Mouse (Mus musculus): ENCODE measurements around the gene Kdm5d. TPM values are rescaled to one million over a fixed set of nuclear protein-coding genes. Genes with fewer than 3 reads are reported as not detected.

The Kdm5d gene
- polyA plus RNA-seq (2016; fragmentation: Nextera tagmentation; extraction: Ambion mirVana) = 20.1 and 22.7 TPM in 2 replicates

DNA sequence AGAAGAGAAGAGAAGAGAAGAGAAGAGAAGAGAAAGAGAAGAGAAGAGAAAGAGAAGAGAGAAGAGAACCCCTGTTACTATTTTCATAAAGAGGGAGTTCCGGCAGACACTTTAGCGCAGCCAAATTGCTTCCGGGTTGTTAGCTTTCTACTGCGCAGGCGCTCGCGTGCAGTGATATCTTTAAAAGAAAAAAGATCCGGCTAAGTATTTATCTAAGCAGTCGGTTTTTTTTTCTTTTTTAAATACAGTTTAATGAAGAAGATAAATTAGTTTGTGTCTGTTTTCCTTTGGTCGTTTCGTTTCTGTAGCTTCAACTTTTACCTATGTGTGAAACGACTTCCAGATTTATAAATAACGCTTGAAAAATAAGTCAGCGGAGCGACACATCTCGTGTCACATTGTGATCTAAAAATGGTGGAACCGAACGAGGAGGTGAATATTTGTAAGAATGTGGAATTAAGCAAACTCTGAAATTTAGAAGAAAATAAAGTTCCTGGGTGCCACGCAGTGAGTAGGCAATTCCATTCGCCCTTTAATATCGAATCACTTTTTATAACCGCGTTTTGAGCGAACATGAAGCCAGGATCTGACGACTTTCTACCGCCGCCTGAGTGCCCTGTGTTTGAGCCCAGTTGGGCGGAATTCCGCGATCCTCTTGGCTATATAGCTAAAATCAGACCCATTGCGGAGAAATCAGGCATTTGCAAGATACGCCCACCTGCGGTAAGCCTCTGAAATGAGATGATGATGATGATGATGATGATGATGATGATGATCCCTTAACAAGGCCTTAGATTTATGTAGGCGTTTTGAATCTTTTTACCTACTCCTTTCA is at the start of gene Kdm5d:
TSS of gene Kdm5d (plus strand) at position 396 of the 835 bp plus-strand sequence.
- Histone ChIP-seq H3K27me3 (no peaks in the 10 kb centered on the region), H3K4me1 (no peaks in the 10 kb centered on the region), H3K9me3 (no peaks in the 10 kb centered on the region), H3K36me3 (replicated peaks) (no peaks in the 10 kb centered on the region), H3K4me2 (no peak within 1 kb of the TSS; the same call in 1 of the 2 replicates), H3K9ac (peak within 1 kb of the TSS; percentile 42; the same call in 1 of the 2 replicates), H3K4me3 (replicated peaks) (peak within 1 kb of the TSS; percentile 37), H3K27ac (no peak within 1 kb of the TSS)
- 1% methylated on average over 33 of the region's 34 CpGs for WGBS
- ATAC-seq (ENCODE audit: low FRiP score) = no peak

DNA sequence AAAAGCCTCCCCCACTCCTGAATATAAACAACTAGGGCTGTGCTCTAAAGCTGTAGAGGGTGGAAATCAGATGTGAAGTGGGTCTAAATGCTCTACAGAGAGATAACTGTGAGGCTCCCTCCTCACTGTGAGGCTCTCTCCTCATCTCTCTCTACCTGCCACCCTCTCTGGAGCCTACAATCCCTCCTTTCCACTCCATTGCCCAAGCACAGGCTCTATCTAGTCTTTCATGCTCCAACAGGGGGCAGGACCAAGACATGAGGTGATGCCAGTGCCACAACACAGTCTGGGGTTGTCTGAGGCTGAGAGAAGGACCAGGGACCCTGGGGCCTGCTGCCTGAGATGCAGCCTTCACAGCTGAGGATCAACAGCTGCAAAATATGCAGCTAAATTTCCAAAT is 25.2 kb upstream of the Kdm5d start:
- peak; percentile 46; the same call in 1 of the 2 replicates for ATAC-seq (ENCODE audit: low FRiP score)
- no peaks in the 10 kb centered on the region for H3K27me3 ChIP-seq
- H3K27ac ChIP-seq = no peak overlapping the region
- H3K9me3 ChIP-seq = no peaks in the 10 kb centered on the region
- H3K4me3 ChIP-seq (replicated peaks) = no peak overlapping the region
- H3K36me3 ChIP-seq (replicated peaks) = no peaks in the 10 kb centered on the region
- H3K9ac ChIP-seq = no peak overlapping the region
- no peak overlapping the region for H3K4me2 ChIP-seq
- no peaks in the 10 kb centered on the region for H3K4me1 ChIP-seq

- 0 out of 2 replicates have a peak overlapping the region, but pooled peaks have one; percentile 1 for H3K4me3 ChIP-seq (replicated peaks)
- H3K4me1 ChIP-seq = no peaks in the 10 kb centered on the region
- peak overlapping the region; percentile 27; the same call in 1 of the 2 replicates for H3K4me2 ChIP-seq
- WGBS = 34% methylated on average over 14 of the region's 18 CpGs
- peak; percentile 72; the same call in 1 of the 2 replicates for ATAC-seq (ENCODE audit: low FRiP score)
- H3K9me3 ChIP-seq = no peaks in the 10 kb centered on the region
- no peaks in the 10 kb centered on the region for H3K27me3 ChIP-seq
- H3K36me3 ChIP-seq (replicated peaks) = no peaks in the 10 kb centered on the region
- H3K27ac ChIP-seq = no peak overlapping the region
- H3K9ac ChIP-seq = no peak overlapping the region
Observed at GRCm38 (mm10) chrY:872855-873549, 24.6 kb upstream of the Kdm5d start.

Small RNA genes lying within 50 kb of the gene (microRNA-seq; reads per million reads assigned to microRNA genes)
- gene Gm47281 = not detected

Other genes starting within 250 kb of the Kdm5d start
- gene Zfy1, start 100.4 kb upstream of the Kdm5d start, polyA plus RNA-seq (2016; fragmentation: Nextera tagmentation; extraction: Ambion mirVana) = not detected in 2 replicates
- gene Uba1y, start 79.1 kb upstream of the Kdm5d start, polyA plus RNA-seq (2016; fragmentation: Nextera tagmentation; extraction: Ambion mirVana) = 0.10 and 0.13 TPM in 2 replicates
- 39.2 and 49.8 TPM in 2 replicates for gene Eif2s3y, start 112.8 kb downstream of the Kdm5d start, polyA plus RNA-seq (2016; fragmentation: Nextera tagmentation; extraction: Ambion mirVana)